Mouse (Mus musculus): Measurements from ENCODE around the gene Ms4a3.

DNA sequence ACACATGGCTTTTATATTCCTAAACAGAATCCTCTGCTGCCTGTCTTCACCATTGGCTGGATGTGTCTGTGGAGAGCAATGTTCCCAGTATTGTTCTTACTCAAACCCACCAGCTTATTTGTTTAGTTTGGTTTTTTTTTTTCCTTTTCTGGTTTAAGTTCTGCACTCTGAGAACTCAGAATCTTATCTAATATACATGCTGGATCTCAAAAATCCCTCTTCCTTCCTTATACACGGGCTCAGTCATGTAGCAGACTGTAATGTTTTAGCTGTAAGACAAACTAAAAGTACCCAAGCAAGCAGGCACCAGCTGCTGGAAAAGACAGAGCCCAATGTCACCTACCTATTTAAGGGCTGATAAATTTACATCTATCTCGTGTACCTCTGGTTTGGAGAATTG is 25.8 kb downstream of the Ms4a3 start:
- TF ChIP-seq CTCF (IDR thresholded peaks at IDR 0.05; ENCODE audit: borderline replicate concordance, extremely low read depth, insufficient read depth, insufficient read length) (no peak), POLR2A (IDR thresholded peaks at IDR 0.05; ENCODE audit: borderline replicate concordance, extremely low read depth, insufficient read depth, insufficient read length, poor library complexity, severe bottlenecking) (no peak)

Measured in brain, embryonic 14.5 days (tissue).